Mouse (Mus musculus) limb, embryonic 10.5 days (tissue): ENCODE measurements around the gene Btbd35f2. TPM values are rescaled to one million over a fixed set of nuclear protein-coding genes. Genes with fewer than 3 reads are reported as not detected.
"Not testable (repeated sequence)": the region's sequence is repeated elsewhere in the genome, so short reads cannot be mapped to it uniquely, and the experiment has no call there.

Source experiments
- DNase-seq: peaks from one replicate; pipeline ENCODE4 v3.0.0-alpha.2; 2017; ENCODE audit warnings: low spot score
- H3K27ac ChIP-seq: fragments of 300-500 bp; sonication (generic); 2 replicates; pipeline ENCODE4 v1.5.1; 2016; ENCODE audit warnings: mild to moderate bottlenecking
- H3K27me3 ChIP-seq: fragments of 300-500 bp; sonication (generic); 2 replicates; pipeline ENCODE4 v1.6.1; 2016; ENCODE audit warnings: low read depth, mild to moderate bottlenecking; ENCODE audit not compliant: poor library complexity, severe bottlenecking
- H3K36me3 ChIP-seq: fragments of 300-500 bp; sonication (generic); 2 replicates; pipeline ENCODE4 v1.6.1; 2016; ENCODE audit warnings: mild to moderate bottlenecking, moderate library complexity
- H3K4me1 ChIP-seq: fragments of 300-500 bp; sonication (generic); 2 replicates; pipeline ENCODE4 v1.6.1; 2016
- H3K4me3 ChIP-seq: fragments of 300-500 bp; sonication (generic); 2 replicates; pipeline ENCODE4 v1.5.1; 2016; ENCODE audit warnings: mild to moderate bottlenecking, moderate library complexity
- H3K9me3 ChIP-seq: fragments of 300-500 bp; sonication (generic); replicated peaks from 2 replicates; pipeline ENCODE4 v1.6.1; 2016; ENCODE audit warnings: mild to moderate bottlenecking
- WGBS: fragments of 180-500 bp; shearing (Covaris S2); methylation state at CpG from one replicate; pipeline ENCODE4 v1.1.7; 2016; 5-methylcytosine and 5-hydroxymethylcytosine counted together
- polyA plus RNA-seq: library from polyadenylated mRNA; unstranded; fragments of >200 nt; fragmentation: Nextera tagmentation; extraction: Ambion mirVana; gene quantifications from 2 replicates; pipeline ENCODE4 v1.2.1, GENCODE M21; 2016

Gene Btbd35f2
- polyA plus RNA-seq = not detected in 2 replicates

GRCm38 (mm10) chrX:32278094-32278493, at the start of gene Btbd35f2:
TSS of gene Btbd35f2 (plus strand) at chrX:32278394.
- H3K4me3 ChIP-seq, DNase-seq, H3K4me1 ChIP-seq, H3K36me3 ChIP-seq, H3K27me3 ChIP-seq, H3K9me3 ChIP-seq, H3K27ac ChIP-seq: not testable (repeated sequence)
- WGBS = 100% methylated on average over 1 of the region's 3 CpGs

Other genes with a start within 250 kb of the Btbd35f2 start
- not detected in 2 replicates for gene Btbd35f22, start 230.6 kb upstream of the Btbd35f2 start, polyA plus RNA-seq